Mouse (Mus musculus): ENCODE data around the gene Syt11.

DNA sequence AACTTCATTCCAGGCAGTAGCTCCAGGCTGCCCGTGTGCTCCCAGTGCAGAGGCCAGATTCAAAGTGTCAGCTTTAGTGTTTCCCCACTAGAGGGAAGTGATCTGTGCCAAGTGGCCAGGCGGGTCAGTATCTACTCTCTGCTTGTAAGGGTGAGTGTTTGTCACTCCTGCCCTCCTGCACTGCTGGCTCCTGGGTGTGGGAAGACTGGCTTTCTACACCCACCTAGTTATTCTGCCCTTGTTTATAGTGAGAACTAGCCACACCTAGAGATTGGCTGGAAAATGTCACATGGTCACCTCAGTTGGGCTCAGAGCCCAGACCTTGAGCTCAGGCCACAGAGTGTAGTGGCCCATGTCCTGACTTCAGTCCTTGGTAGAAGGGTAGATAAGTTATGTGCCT lies 55.9 kb downstream of the Syt11 start:
- TF ChIP-seq CTCF (IDR thresholded peaks at IDR 0.05; ENCODE audit: low read depth, low read length), result peak; percentile 41
- TF ChIP-seq POLR2A (IDR thresholded peaks at IDR 0.05; ENCODE audit: extremely low read depth, insufficient read depth, low read length), result no peak

Measured in liver, adult 2 months (tissue).